Mouse (Mus musculus) ovary, postnatal 10 days (tissue): Measurements from ENCODE around the gene Cerkl.

Experiments used
- DNase-seq: peaks from one replicate; pipeline ENCODE4 v3.0.0; 2022; ENCODE audit warnings: low spot score

Cerkl gene

GRCm38 (mm10) chr2:79456575-79457349 lies at the start of gene Cerkl, which contains the start of gene Neurod1:
Gene Cerkl, minus strand, starts transcription at chr2:79456785.
Gene Neurod1, minus strand, starts transcription at chr2:79456751.
- DNase-seq: no peak

GRCm38 (mm10) chr2:79498990-79499755 lies 42.6 kb upstream of the Cerkl start:
- DNase-seq: peak; percentile 27

GRCm38 (mm10) chr2:79485127-79485526 lies 28.5 kb upstream of the Cerkl start:
- no peak for DNase-seq

- DNase-seq: no peak
Observed at GRCm38 (mm10) chr2:79482511-79482910, 25.9 kb upstream of the Cerkl start.

GRCm38 (mm10) chr2:79462411-79462810 lies 5.8 kb upstream of the Cerkl start:
- DNase-seq: no peak

GRCm38 (mm10) chr2:79461861-79462260 lies 5.3 kb upstream of the Cerkl start:
- no peak for DNase-seq

- DNase-seq: no peak
Observed at GRCm38 (mm10) chr2:79460586-79460985, 4.0 kb upstream of the Cerkl start.

- DNase-seq: no peak
Observed at GRCm38 (mm10) chr2:79460107-79460506, 3.5 kb upstream of the Cerkl start.

GRCm38 (mm10) chr2:79459061-79460045 lies 2.8 kb upstream of the Cerkl start:
- DNase-seq: no peak

- no peak for DNase-seq
Observed at GRCm38 (mm10) chr2:79457932-79458331, 1.3 kb upstream of the Cerkl start.

- no peak for DNase-seq
Observed at GRCm38 (mm10) chr2:79457434-79457833, 849 bp upstream of the Cerkl start.

- DNase-seq: no peak
Observed at GRCm38 (mm10) chr2:79455646-79456045, 939 bp downstream of the Cerkl start.

GRCm38 (mm10) chr2:79454786-79455446 lies 1.7 kb downstream of the Cerkl start:
- no peak for DNase-seq

GRCm38 (mm10) chr2:79453901-79454781 lies 2.4 kb downstream of the Cerkl start:
- peak; percentile 62 for DNase-seq

GRCm38 (mm10) chr2:79451438-79451837 lies 5.1 kb downstream of the Cerkl start:
- DNase-seq: no peak

- DNase-seq: no peak
Observed at GRCm38 (mm10) chr2:79450684-79451394, 5.7 kb downstream of the Cerkl start.

- DNase-seq: no peak
Observed at GRCm38 (mm10) chr2:79449371-79449770, 7.2 kb downstream of the Cerkl start.

GRCm38 (mm10) chr2:79447198-79447597 lies 9.4 kb downstream of the Cerkl start:
- no peak for DNase-seq

GRCm38 (mm10) chr2:79443861-79444620 lies 12.5 kb downstream of the Cerkl start:
- no peak for DNase-seq
